Mouse (Mus musculus): Measurements from ENCODE around the gene Sp6. TPM values are rescaled to one million over a fixed set of nuclear protein-coding genes. Genes with fewer than 3 reads are reported as not detected.

Gene Sp6
- polyA plus RNA-seq, 1 experiment, result 6.0 TPM

DNA sequence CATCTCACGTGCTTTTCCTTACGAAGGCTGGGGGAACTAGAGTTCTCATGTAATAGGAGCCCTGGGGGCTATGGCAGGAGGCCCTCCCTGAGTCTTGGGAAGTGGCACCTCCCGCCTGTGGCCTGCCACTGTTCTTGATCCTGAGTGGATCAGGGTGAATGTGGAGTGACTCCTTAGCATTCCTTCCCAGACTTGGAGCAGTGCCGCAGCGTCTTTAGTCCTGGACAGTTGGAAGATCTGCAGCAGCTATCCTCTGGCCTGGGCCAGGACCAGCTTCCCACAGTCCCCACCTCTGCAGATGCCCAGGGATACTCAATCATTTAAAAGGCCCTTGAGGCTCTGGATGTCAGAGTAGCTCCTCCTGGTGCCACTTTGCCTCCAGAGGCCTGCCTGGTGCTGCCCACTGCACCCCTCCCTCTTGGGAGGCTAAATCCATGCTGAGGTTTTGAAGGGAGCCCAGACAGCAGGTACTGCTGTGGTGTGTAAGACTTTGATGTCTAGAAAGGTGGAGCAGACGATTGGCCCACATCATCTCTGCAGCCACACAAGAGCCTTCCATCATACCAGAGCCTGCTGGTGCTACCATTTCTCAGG lies 36.4 kb downstream of the Sp6 start:
- Histone ChIP-seq H3K36me3 (ENCODE audit: control insufficient read depth, insufficient read depth) (peaks cover 5% of the 10 kb centered on the region), H3K4me2 (ENCODE audit: low read depth) (no peak overlapping the region), H3K27me3 (ENCODE audit: control insufficient read depth, insufficient read depth, insufficient read length) (no peaks in the 10 kb centered on the region), H3ac (ENCODE audit: control insufficient read depth, insufficient read length) (no peak overlapping the region), H3K4me3 (no peak overlapping the region), H3K79me2 (ENCODE audit: control insufficient read depth, insufficient read depth) (peaks cover 4% of the 10 kb centered on the region)
- TF ChIP-seq POLR2A (IDR thresholded peaks at IDR 0.05; ENCODE audit: insufficient read length, low read depth) (no peak), E2F4 (IDR thresholded peaks at IDR 0.05; ENCODE audit: insufficient read depth) (no peak), MAX (IDR thresholded peaks at IDR 0.05; ENCODE audit: low read depth) (no peak), SRF (IDR thresholded peaks at IDR 0.05; ENCODE audit: control insufficient read depth, insufficient read length, low read depth) (no peak), CEBPB (IDR thresholded peaks at IDR 0.05; ENCODE audit: insufficient read depth, poor library complexity, severe bottlenecking) (no peak), MYOG (IDR thresholded peaks at IDR 0.05; ENCODE audit: control insufficient read depth in 1 of 3, insufficient read depth in 1 of 3, insufficient read length in 2 of 3, low read depth in 2 of 3) (no peak), TCF12 (IDR thresholded peaks at IDR 0.05; ENCODE audit: insufficient read depth, poor library complexity, severe bottlenecking) (no peak), TCF3 (IDR thresholded peaks at IDR 0.05; ENCODE audit: insufficient read length, low read depth) (no peak), USF1 (IDR thresholded peaks at IDR 0.05; ENCODE audit: low read depth) (no peak), POLR2AphosphoS2 (IDR thresholded peaks at IDR 0.05; ENCODE audit: insufficient read length, low read depth) (no peak), REST (IDR thresholded peaks at IDR 0.05; ENCODE audit: insufficient read depth, insufficient read length) (no peak), MYOD1 (IDR thresholded peaks at IDR 0.05; ENCODE audit: control insufficient read depth in 1 of 3, insufficient read length in 2 of 3, low read depth in 2 of 3) (no peak)

DNA sequence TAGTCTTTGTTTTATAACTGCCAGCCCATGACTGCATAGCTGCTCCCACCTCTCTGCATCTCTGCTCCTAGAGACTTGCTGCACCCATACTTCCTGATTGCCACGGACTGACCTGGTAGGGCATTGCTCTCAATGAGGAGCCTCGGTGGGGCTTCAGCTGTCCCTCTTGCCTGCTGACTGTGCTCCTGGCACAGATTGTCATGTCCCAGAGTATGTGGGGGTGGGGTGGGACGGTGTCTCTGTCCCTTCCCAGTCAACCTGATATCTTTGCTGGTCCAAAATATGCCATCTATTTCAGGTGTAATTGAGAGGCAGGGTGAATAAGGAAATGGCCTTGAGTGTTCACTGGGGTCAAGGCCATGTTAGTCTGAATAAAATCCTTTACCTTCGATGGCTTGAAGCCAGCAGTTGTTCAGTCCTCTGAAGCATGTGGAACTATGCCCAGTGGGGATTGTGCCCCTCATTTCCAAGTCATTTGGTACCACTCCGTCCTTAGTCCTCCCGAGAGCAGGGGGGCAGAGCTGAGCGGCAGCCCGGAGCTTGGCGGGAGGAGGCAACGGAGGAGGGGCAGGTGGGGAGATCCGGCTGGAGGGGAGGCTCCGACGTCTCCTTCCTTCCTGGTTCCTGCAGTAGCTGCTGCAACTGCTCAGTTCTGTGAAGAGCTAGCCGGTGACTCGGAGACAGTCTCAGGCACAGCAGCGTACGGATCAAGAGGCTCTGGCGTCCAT lies 37.2 kb downstream of the Sp6 start, which contains the start of gene Osbpl7:
Gene Osbpl7 (plus strand): TSS at position 413 of the 728 bp plus-strand sequence.
- H3K4me2 ChIP-seq (ENCODE audit: low read depth), result peak within 1 kb of the TSS; percentile 56
- H3K27me3 ChIP-seq (ENCODE audit: control insufficient read depth, insufficient read depth, insufficient read length), result no peaks in the 10 kb centered on the region
- H3K4me3 ChIP-seq, result peak within 1 kb of the TSS; percentile 37
- H3K36me3 ChIP-seq (ENCODE audit: control insufficient read depth, insufficient read depth), result peaks cover 5% of the 10 kb centered on the region
- TF ChIP-seq POLR2AphosphoS2 (IDR thresholded peaks at IDR 0.05; ENCODE audit: insufficient read length, low read depth) (peak; percentile 48), TCF12 (IDR thresholded peaks at IDR 0.05; ENCODE audit: insufficient read depth, poor library complexity, severe bottlenecking) (no peak), REST (IDR thresholded peaks at IDR 0.05; ENCODE audit: insufficient read depth, insufficient read length) (no peak), E2F4 (IDR thresholded peaks at IDR 0.05; ENCODE audit: insufficient read depth) (no peak), MYOD1 (IDR thresholded peaks at IDR 0.05; ENCODE audit: control insufficient read depth in 1 of 3, insufficient read length in 2 of 3, low read depth in 2 of 3) (peak in 2 of 3 experiments; percentile 20 to 41), SRF (IDR thresholded peaks at IDR 0.05; ENCODE audit: control insufficient read depth, insufficient read length, low read depth) (no peak), MAX (IDR thresholded peaks at IDR 0.05; ENCODE audit: low read depth) (no peak), CEBPB (IDR thresholded peaks at IDR 0.05; ENCODE audit: insufficient read depth, poor library complexity, severe bottlenecking) (no peak), MYOG (IDR thresholded peaks at IDR 0.05; ENCODE audit: control insufficient read depth in 1 of 3, insufficient read depth in 1 of 3, insufficient read length in 2 of 3, low read depth in 2 of 3) (peak in 1 of 3 experiments; percentile 16), USF1 (IDR thresholded peaks at IDR 0.05; ENCODE audit: low read depth) (no peak), TCF3 (IDR thresholded peaks at IDR 0.05; ENCODE audit: insufficient read length, low read depth) (no peak), POLR2A (IDR thresholded peaks at IDR 0.05; ENCODE audit: insufficient read length, low read depth) (peak; percentile 67)
- H3ac ChIP-seq (ENCODE audit: control insufficient read depth, insufficient read length), result peak within 1 kb of the TSS; percentile 19
- H3K79me2 ChIP-seq (ENCODE audit: control insufficient read depth, insufficient read depth), result peaks cover 4% of the 10 kb centered on the region

GRCm38 (mm10) chr11:97050944-97051586 lies 37.9 kb downstream of the Sp6 start:
- Histone ChIP-seq H3K4me3 (peak overlapping the region; percentile 37), H3ac (ENCODE audit: control insufficient read depth, insufficient read length) (peak overlapping the region; percentile 19), H3K27me3 (ENCODE audit: control insufficient read depth, insufficient read depth, insufficient read length) (no peaks in the 10 kb centered on the region), H3K4me2 (ENCODE audit: low read depth) (peak overlapping the region; percentile 56), H3K79me2 (ENCODE audit: control insufficient read depth, insufficient read depth) (no peaks in the 10 kb centered on the region), H3K36me3 (ENCODE audit: control insufficient read depth, insufficient read depth) (no peaks in the 10 kb centered on the region)
- TF ChIP-seq REST (IDR thresholded peaks at IDR 0.05; ENCODE audit: insufficient read depth, insufficient read length), result no peak
- no peak for TF ChIP-seq POLR2A (IDR thresholded peaks at IDR 0.05; ENCODE audit: insufficient read length, low read depth)

DNA sequence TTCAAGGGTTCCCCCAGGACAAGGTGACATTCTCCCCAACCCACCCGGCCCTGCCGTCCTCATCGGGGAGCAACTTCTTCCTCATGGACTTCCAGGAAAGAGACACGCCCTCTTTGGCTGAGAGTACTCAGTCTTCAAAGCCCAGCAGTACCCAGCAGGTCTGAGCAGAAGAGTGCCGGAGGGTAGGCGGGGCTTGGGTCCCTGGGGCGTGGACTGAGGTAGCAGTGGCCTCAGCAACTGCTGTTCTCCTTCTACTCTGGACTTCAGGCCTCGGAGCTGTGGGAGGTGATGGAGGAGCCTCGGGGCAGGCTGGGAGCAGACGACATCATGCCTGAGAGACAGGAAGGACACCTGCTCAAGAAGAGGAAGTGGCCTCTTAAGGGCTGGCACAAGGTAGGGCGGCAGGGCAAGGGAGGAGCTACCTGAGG lies 39.0 kb downstream of the Sp6 start:
- Histone ChIP-seq H3K4me3 (no peak overlapping the region), H3ac (ENCODE audit: control insufficient read depth, insufficient read length) (no peak overlapping the region), H3K4me2 (ENCODE audit: low read depth) (peak overlapping the region; percentile 56), H3K79me2 (ENCODE audit: control insufficient read depth, insufficient read depth) (no peaks in the 10 kb centered on the region), H3K36me3 (ENCODE audit: control insufficient read depth, insufficient read depth) (no peaks in the 10 kb centered on the region), H3K27me3 (ENCODE audit: control insufficient read depth, insufficient read depth, insufficient read length) (no peaks in the 10 kb centered on the region)
- no peak for TF ChIP-seq E2F4 (IDR thresholded peaks at IDR 0.05; ENCODE audit: insufficient read depth)
- TF ChIP-seq MAX (IDR thresholded peaks at IDR 0.05; ENCODE audit: low read depth), result no peak
- no peak for TF ChIP-seq MYOD1 (IDR thresholded peaks at IDR 0.05; ENCODE audit: control insufficient read depth in 1 of 3, insufficient read length in 2 of 3, low read depth in 2 of 3)
- no peak for TF ChIP-seq MYOG (IDR thresholded peaks at IDR 0.05; ENCODE audit: control insufficient read depth in 1 of 3, insufficient read depth in 1 of 3, insufficient read length in 2 of 3, low read depth in 2 of 3)
- no peak for TF ChIP-seq TCF3 (IDR thresholded peaks at IDR 0.05; ENCODE audit: insufficient read length, low read depth)
- no peak for TF ChIP-seq POLR2A (IDR thresholded peaks at IDR 0.05; ENCODE audit: insufficient read length, low read depth)
- no peak for TF ChIP-seq TCF12 (IDR thresholded peaks at IDR 0.05; ENCODE audit: insufficient read depth, poor library complexity, severe bottlenecking)
- TF ChIP-seq USF1 (IDR thresholded peaks at IDR 0.05; ENCODE audit: low read depth), result no peak
- TF ChIP-seq REST (IDR thresholded peaks at IDR 0.05; ENCODE audit: insufficient read depth, insufficient read length), result no peak
- no peak for TF ChIP-seq POLR2AphosphoS2 (IDR thresholded peaks at IDR 0.05; ENCODE audit: insufficient read length, low read depth)
- no peak for TF ChIP-seq SRF (IDR thresholded peaks at IDR 0.05; ENCODE audit: control insufficient read depth, insufficient read length, low read depth)
- no peak for TF ChIP-seq CEBPB (IDR thresholded peaks at IDR 0.05; ENCODE audit: insufficient read depth, poor library complexity, severe bottlenecking)
